Mouse (Mus musculus) cerebellum, postnatal 4 days (tissue): Measurements from ENCODE around the gene Golph3l.
"Not testable (repeated sequence)": the region's sequence is repeated elsewhere in the genome, so short reads cannot be mapped to it uniquely, and the experiment has no call there.

Experiments used
- DNase-seq, 2 experiments: peaks; one replicate each; pipeline ENCODE4 v3.0.0; 2022; ENCODE audit warnings: low spot score in 2 of 2, mixed read lengths in 1 of 2

Golph3l gene

GRCm38 (mm10) chr3:95624628-95625503 lies 36.1 kb downstream of the Golph3l start, which contains the start of gene Ensa:
TSS of gene Ensa (plus strand) at chr3:95624993.
- peak; percentile 93 to 96 for DNase-seq

GRCm38 (mm10) chr3:95627763-95628162 lies 39.0 kb downstream of the Golph3l start:
- no peak for DNase-seq

GRCm38 (mm10) chr3:95629755-95630154 lies 41.0 kb downstream of the Golph3l start:
- no peak for DNase-seq

- DNase-seq = no peak
Observed at GRCm38 (mm10) chr3:95630856-95631255, 42.1 kb downstream of the Golph3l start.

- no peak for DNase-seq
Observed at GRCm38 (mm10) chr3:95631304-95631703, 42.6 kb downstream of the Golph3l start.

GRCm38 (mm10) chr3:95632648-95633588 lies 44.2 kb downstream of the Golph3l start:
- DNase-seq = no peak

- no peak for DNase-seq
Observed at GRCm38 (mm10) chr3:95635636-95636035, 46.9 kb downstream of the Golph3l start.

GRCm38 (mm10) chr3:95636072-95636471 lies 47.3 kb downstream of the Golph3l start:
- no peak for DNase-seq

- DNase-seq = no peak
Observed at GRCm38 (mm10) chr3:95639694-95640093, 51.0 kb downstream of the Golph3l start.

- DNase-seq = no peak
Observed at GRCm38 (mm10) chr3:95643097-95643496, 54.4 kb downstream of the Golph3l start.

- DNase-seq = no peak
Observed at GRCm38 (mm10) chr3:95645313-95646235, 56.8 kb downstream of the Golph3l start.

GRCm38 (mm10) chr3:95648016-95648415 lies 59.3 kb downstream of the Golph3l start:
- no peak for DNase-seq

- no peak for DNase-seq
Observed at GRCm38 (mm10) chr3:95650276-95651032, 61.7 kb downstream of the Golph3l start.

GRCm38 (mm10) chr3:95651033-95651373 lies 62.3 kb downstream of the Golph3l start:
- no peak for DNase-seq

- DNase-seq = no peak
Observed at GRCm38 (mm10) chr3:95651391-95652203, 62.9 kb downstream of the Golph3l start.

- no peak for DNase-seq
Observed at GRCm38 (mm10) chr3:95652204-95652811, 63.6 kb downstream of the Golph3l start.

GRCm38 (mm10) chr3:95652871-95653270 lies 64.1 kb downstream of the Golph3l start:
- no peak for DNase-seq

GRCm38 (mm10) chr3:95653473-95654034 lies 64.8 kb downstream of the Golph3l start:
- no peak for DNase-seq

GRCm38 (mm10) chr3:95654371-95654770 lies 65.6 kb downstream of the Golph3l start:
- not testable (repeated sequence) for DNase-seq
